Mouse (Mus musculus): ENCODE measurements around the gene Gm21060. TPM values are rescaled to one million over a fixed set of nuclear protein-coding genes. Genes with fewer than 3 reads are reported as not detected.

Gm21060 gene
- total RNA-seq, 2 experiments from 2014 or later = not detected

Other genes with a start within 250 kb of the Gm21060 start
- gene Zfp950, start 156.2 kb downstream of the Gm21060 start, total RNA-seq (2021) = 10 to 100 TPM; 44.6 to 52.0 TPM
- under 1 TPM in 1 of 2 experiments, not detected in 1; 0.30 TPM for gene Gm7102, start 120.8 kb downstream of the Gm21060 start, total RNA-seq (2021)
- gene Gm6020, start 113.2 kb downstream of the Gm21060 start, total RNA-seq (2021) = not detected
- 10 to 100 TPM; 22.7 to 30.0 TPM for gene Csf2ra, start 68.6 kb downstream of the Gm21060 start, total RNA-seq (2021)

Measured in layer of hippocampus, adult 18-20 months (tissue).